Mouse (Mus musculus) heart, postnatal 0 days (tissue): ENCODE measurements around the gene Zfp90. TPM values are rescaled to one million over a fixed set of nuclear protein-coding genes. Genes with fewer than 3 reads are reported as not detected.
A peak's percentile ranks its signal among the peaks of the same experiment; 100 is the strongest.

ENCODE experiments used
- ATAC-seq: fragments of 200-750 bp; cut with Nextera tagmentation; 2 replicates; pipeline ENCODE4 v1.8.0; 2017; ENCODE audit warnings: low read depth, moderate number of reproducible peaks, moderate library complexity; ENCODE audit not compliant: insufficient read depth
- DNase-seq: peaks from one replicate; pipeline ENCODE4 v3.0.0-alpha.2; 2016; ENCODE audit warnings: low spot score
- H3K27ac ChIP-seq: fragments of 300-500 bp; sonication (generic); 2 replicates; pipeline ENCODE4 v1.5.1; 2014; ENCODE audit warnings: low read depth, mild to moderate bottlenecking
- H3K27me3 ChIP-seq: fragments of 300-500 bp; sonication (generic); 2 replicates; pipeline ENCODE4 v1.6.1; 2014; ENCODE audit warnings: low read length, mixed read lengths; ENCODE audit not compliant: control insufficient read depth, insufficient read depth
- H3K36me3 ChIP-seq: fragments of 300-500 bp; sonication (generic); replicated peaks from 2 replicates; pipeline ENCODE4 v1.6.1; 2014; ENCODE audit warnings: low read length, mixed read lengths; ENCODE audit not compliant: control insufficient read depth, insufficient read depth
- H3K4me1 ChIP-seq: fragments of 300-500 bp; sonication (generic); 2 replicates; pipeline ENCODE4 v1.6.1; 2014; ENCODE audit warnings: antibody characterized with exemption; ENCODE audit not compliant: control insufficient read depth, insufficient read depth
- H3K4me2 ChIP-seq: fragments of 300-500 bp; sonication (generic); 2 replicates; pipeline ENCODE4 v1.6.1; 2014; ENCODE audit warnings: low read depth, mild to moderate bottlenecking, low read length, moderate library complexity
- H3K4me3 ChIP-seq: fragments of 300-500 bp; sonication (generic); 2 replicates; pipeline ENCODE4 v1.5.1; 2014; ENCODE audit warnings: low read depth, low read length
- H3K9ac ChIP-seq: fragments of 300-500 bp; sonication (generic); replicated peaks from 2 replicates; pipeline ENCODE4 v1.6.1; 2014; ENCODE audit warnings: low read depth, low read length, mixed read lengths
- H3K9me3 ChIP-seq: fragments of 300-500 bp; sonication (generic); replicated peaks from 2 replicates; pipeline ENCODE4 v1.6.1; 2016; ENCODE audit warnings: low read length; ENCODE audit not compliant: control insufficient read depth
- CTCF ChIP-seq: IDR thresholded peaks from 2 replicates; pipeline ENCODE4 v1.5.1; 2016; ENCODE audit warnings: antibody characterized with exemption, control low read depth, low read depth
- EP300 ChIP-seq: IDR thresholded peaks from 2 replicates; pipeline ENCODE4 v1.6.1; 2016; ENCODE audit warnings: antibody characterized with exemption, low read depth
- WGBS: fragments of 180-500 bp; shearing (Covaris S2); extraction: QIAGEN DNeasy Blood & Tissue Kit; methylation state at CpG from one replicate; pipeline ENCODE4 v1.1.7; 2014; 5-methylcytosine and 5-hydroxymethylcytosine counted together
- polyA plus RNA-seq: library from polyadenylated mRNA; unstranded; fragments of >200 nt; fragmentation: Nextera tagmentation; extraction: Ambion mirVana; gene quantifications from 2 replicates; pipeline ENCODE4 v1.2.1, GENCODE M21; 2015
- total RNA-seq: library from RNA; depleted of rRNA; stranded (reverse); fragments of >200 nt; gene quantifications from 2 replicates; pipeline ENCODE4 v1.2.3, GENCODE M21; 2014; ENCODE audit warnings: low replicate concordance; rRNA removed

The Zfp90 gene
- total RNA-seq (8.7 and 11.5 TPM in 2 replicates), polyA plus RNA-seq (8.2 and 10.7 TPM in 2 replicates)

GRCm38 (mm10) chr8:106415182-106415971 lies at the start of gene Zfp90:
Gene Zfp90 (plus strand): TSS chr8:106415327.
- DNase-seq, result peak; percentile 96
- TF ChIP-seq EP300 (no peak), CTCF (peak; percentile 93)
- WGBS, result under 1% methylated on average over 45 of the region's 46 CpGs
- Histone ChIP-seq H3K27me3 (no peaks in the 10 kb centered on the region), H3K27ac (peak within 1 kb of the TSS; percentile 96), H3K36me3 (peaks cover 20% of the 10 kb centered on the region), H3K9ac (peak within 1 kb of the TSS; percentile 81), H3K9me3 (no peaks in the 10 kb centered on the region; the same call in 1 of the 2 replicates), H3K4me2 (peak within 1 kb of the TSS; percentile 98), H3K4me3 (peak within 1 kb of the TSS; percentile 93), H3K4me1 (peaks cover 4% of the 10 kb centered on the region; the same call in 1 of the 2 replicates)
- ATAC-seq, result peak; percentile 98

- ATAC-seq (no peak), DNase-seq (no peak)
- Histone ChIP-seq H3K4me3 (no peak overlapping the region), H3K4me2 (no peak overlapping the region), H3K27ac (no peak overlapping the region), H3K9me3 (0 out of 2 replicates have a peak, but pooled peaks cover 6% of the 10 kb centered on the region), H3K4me1 (no peaks in the 10 kb centered on the region), H3K36me3 (no peaks in the 10 kb centered on the region), H3K27me3 (no peaks in the 10 kb centered on the region), H3K9ac (no peak overlapping the region)
- TF ChIP-seq EP300, result no peak
- no peak for TF ChIP-seq CTCF
- 59% methylated on average over 3 of the region's 3 CpGs for WGBS
Observed at GRCm38 (mm10) chr8:106368501-106368900, 46.6 kb upstream of the Zfp90 start.

GRCm38 (mm10) chr8:106369069-106369468 lies 46.1 kb upstream of the Zfp90 start:
- no peak overlapping the region for H3K4me3 ChIP-seq
- no peak overlapping the region for H3K9ac ChIP-seq
- 80% methylated on average over 7 of the region's 7 CpGs for WGBS
- H3K27me3 ChIP-seq, result no peaks in the 10 kb centered on the region
- no peaks in the 10 kb centered on the region for H3K4me1 ChIP-seq
- H3K9me3 ChIP-seq, result 0 out of 2 replicates have a peak, but pooled peaks cover 6% of the 10 kb centered on the region
- DNase-seq, result no peak
- TF ChIP-seq CTCF (no peak), EP300 (no peak)
- ATAC-seq, result no peak
- H3K36me3 ChIP-seq, result no peaks in the 10 kb centered on the region
- no peak overlapping the region for H3K27ac ChIP-seq
- no peak overlapping the region for H3K4me2 ChIP-seq

- TF ChIP-seq EP300, result no peak
- TF ChIP-seq CTCF, result no peak
- DNase-seq, result no peak
- WGBS, result 60% methylated on average over 7 of the region's 7 CpGs
- H3K4me1 ChIP-seq, result peaks cover 11% of the 10 kb centered on the region; the same call in 1 of the 2 replicates
- no peak overlapping the region for H3K4me3 ChIP-seq
- ATAC-seq, result no peak
- H3K9me3 ChIP-seq, result no peaks in the 10 kb centered on the region
- no peaks in the 10 kb centered on the region for H3K27me3 ChIP-seq
- H3K4me2 ChIP-seq, result no peak overlapping the region
- no peak overlapping the region for H3K27ac ChIP-seq
- H3K36me3 ChIP-seq, result no peaks in the 10 kb centered on the region
- no peak overlapping the region for H3K9ac ChIP-seq
Observed at GRCm38 (mm10) chr8:106375957-106376356, 39.2 kb upstream of the Zfp90 start.

GRCm38 (mm10) chr8:106376862-106377261 lies 38.3 kb upstream of the Zfp90 start:
- Histone ChIP-seq H3K4me2 (no peak overlapping the region), H3K36me3 (no peaks in the 10 kb centered on the region), H3K9ac (no peak overlapping the region), H3K4me1 (peaks cover 11% of the 10 kb centered on the region; the same call in 1 of the 2 replicates), H3K27me3 (no peaks in the 10 kb centered on the region), H3K4me3 (no peak overlapping the region), H3K27ac (no peak overlapping the region), H3K9me3 (no peaks in the 10 kb centered on the region)
- DNase-seq (no peak), ATAC-seq (no peak)
- TF ChIP-seq EP300 (no peak), CTCF (no peak)
- 31% methylated on average over 9 of the region's 9 CpGs for WGBS
